Mouse (Mus musculus) kidney, adult 11 months (tissue): ENCODE results near the gene Cnnm2.
"Not testable (repeated sequence)": the region's sequence is repeated elsewhere in the genome, so short reads cannot be mapped to it uniquely, and the experiment has no call there.

ENCODE experiments used
- DNase-seq: peaks from one replicate; pipeline ENCODE4 v3.0.0; 2022

Cnnm2 gene

GRCm38 (mm10) chr19:46760375-46761160 is 828 bp upstream of the Cnnm2 start:
- no peak for DNase-seq

GRCm38 (mm10) chr19:46761971-46762290 is 535 bp downstream of the Cnnm2 start:
- DNase-seq = no peak

- peak; percentile 41 for DNase-seq
These were observed 1.0 kb downstream of the Cnnm2 start for GRCm38 (mm10) chr19:46762291-46762991.

- DNase-seq = no peak
These were observed 1.6 kb downstream of the Cnnm2 start for GRCm38 (mm10) chr19:46762992-46763342.

GRCm38 (mm10) chr19:46763356-46763755 is 2.0 kb downstream of the Cnnm2 start:
- DNase-seq = no peak

- no peak for DNase-seq
These were observed 2.8 kb downstream of the Cnnm2 start for GRCm38 (mm10) chr19:46763932-46764762.

GRCm38 (mm10) chr19:46764763-46765117 is 3.3 kb downstream of the Cnnm2 start:
- no peak for DNase-seq

- DNase-seq = no peak
These were observed 4.7 kb downstream of the Cnnm2 start for GRCm38 (mm10) chr19:46766125-46766524.

- DNase-seq = no peak
These were observed 8.4 kb downstream of the Cnnm2 start for GRCm38 (mm10) chr19:46769759-46770158.

GRCm38 (mm10) chr19:46771801-46772200 is 10.4 kb downstream of the Cnnm2 start:
- no peak for DNase-seq

- no peak for DNase-seq
These were observed 15.0 kb downstream of the Cnnm2 start for GRCm38 (mm10) chr19:46776391-46776790.

- no peak for DNase-seq
These were observed 15.5 kb downstream of the Cnnm2 start for GRCm38 (mm10) chr19:46776850-46777249.

- no peak for DNase-seq
These were observed 16.7 kb downstream of the Cnnm2 start for GRCm38 (mm10) chr19:46777928-46778680.

- DNase-seq = not testable (repeated sequence)
These were observed 17.7 kb downstream of the Cnnm2 start for GRCm38 (mm10) chr19:46779130-46779529.

- no peak for DNase-seq
These were observed 22.6 kb downstream of the Cnnm2 start for GRCm38 (mm10) chr19:46784038-46784437.

- DNase-seq = no peak
These were observed 23.1 kb downstream of the Cnnm2 start for GRCm38 (mm10) chr19:46784502-46784901.

GRCm38 (mm10) chr19:46785633-46786032 is 24.2 kb downstream of the Cnnm2 start:
- DNase-seq = no peak

- no peak for DNase-seq
These were observed 28.4 kb downstream of the Cnnm2 start for GRCm38 (mm10) chr19:46789782-46790181.

- no peak for DNase-seq
These were observed 30.0 kb downstream of the Cnnm2 start for GRCm38 (mm10) chr19:46791360-46791759.

- no peak for DNase-seq
These were observed 30.5 kb downstream of the Cnnm2 start for GRCm38 (mm10) chr19:46791921-46792320.

GRCm38 (mm10) chr19:46792480-46792879 is 31.1 kb downstream of the Cnnm2 start:
- no peak for DNase-seq

- no peak for DNase-seq
These were observed 32.8 kb downstream of the Cnnm2 start for GRCm38 (mm10) chr19:46794181-46794580.
